Mouse (Mus musculus): ENCODE results near the gene Kcmf1. TPM values are rescaled to one million over a fixed set of nuclear protein-coding genes. Genes with fewer than 3 reads are reported as not detected.

Kcmf1 gene
- polyA plus RNA-seq, 1 experiment: 110 TPM

- Histone ChIP-seq H3K27me3 (ENCODE audit: control insufficient read depth, insufficient read depth, insufficient read length) (no peaks in the 10 kb centered on the region), H3K4me3 (no peak overlapping the region), H3K36me3 (ENCODE audit: control insufficient read depth, insufficient read depth) (peaks cover 58% of the 10 kb centered on the region), H3K4me2 (ENCODE audit: low read depth) (no peak overlapping the region), H3K79me2 (ENCODE audit: control insufficient read depth, insufficient read depth) (peaks cover 25% of the 10 kb centered on the region), H3ac (ENCODE audit: control insufficient read depth, insufficient read length) (no peak overlapping the region)
- TF ChIP-seq SRF (IDR thresholded peaks at IDR 0.05; ENCODE audit: control insufficient read depth, insufficient read length, low read depth) (no peak), TCF12 (IDR thresholded peaks at IDR 0.05; ENCODE audit: insufficient read depth, poor library complexity, severe bottlenecking) (no peak), TCF3 (IDR thresholded peaks at IDR 0.05; ENCODE audit: insufficient read length, low read depth) (no peak), REST (IDR thresholded peaks at IDR 0.05; ENCODE audit: insufficient read depth, insufficient read length) (no peak), CEBPB (IDR thresholded peaks at IDR 0.05; ENCODE audit: insufficient read depth, poor library complexity, severe bottlenecking) (no peak), MAX (IDR thresholded peaks at IDR 0.05; ENCODE audit: low read depth) (no peak), MYOD1 (IDR thresholded peaks at IDR 0.05; ENCODE audit: control insufficient read depth in 1 of 3, insufficient read length in 2 of 3, low read depth in 2 of 3) (no peak), MYOG (IDR thresholded peaks at IDR 0.05; ENCODE audit: control insufficient read depth in 1 of 3, insufficient read depth in 1 of 3, insufficient read length in 2 of 3, low read depth in 2 of 3) (no peak), POLR2AphosphoS2 (IDR thresholded peaks at IDR 0.05; ENCODE audit: insufficient read length, low read depth) (no peak), E2F4 (IDR thresholded peaks at IDR 0.05; ENCODE audit: insufficient read depth) (no peak), USF1 (IDR thresholded peaks at IDR 0.05; ENCODE audit: low read depth) (no peak), POLR2A (IDR thresholded peaks at IDR 0.05; ENCODE audit: insufficient read length, low read depth) (no peak)
Measured at GRCm38 (mm10) chr6:72854256-72854655, 45.5 kb downstream of the Kcmf1 start.

- Histone ChIP-seq H3K27me3 (ENCODE audit: control insufficient read depth, insufficient read depth, insufficient read length) (no peaks in the 10 kb centered on the region), H3K4me3 (no peak overlapping the region), H3K36me3 (ENCODE audit: control insufficient read depth, insufficient read depth) (peaks cover 70% of the 10 kb centered on the region), H3ac (ENCODE audit: control insufficient read depth, insufficient read length) (no peak overlapping the region), H3K4me2 (ENCODE audit: low read depth) (no peak overlapping the region), H3K79me2 (ENCODE audit: control insufficient read depth, insufficient read depth) (peaks cover 25% of the 10 kb centered on the region)
- no peak for TF ChIP-seq MYOD1 (IDR thresholded peaks at IDR 0.05; ENCODE audit: control insufficient read depth in 1 of 3, insufficient read length in 2 of 3, low read depth in 2 of 3)
- TF ChIP-seq USF1 (IDR thresholded peaks at IDR 0.05; ENCODE audit: low read depth): no peak
- TF ChIP-seq REST (IDR thresholded peaks at IDR 0.05; ENCODE audit: insufficient read depth, insufficient read length): no peak
- TF ChIP-seq MAX (IDR thresholded peaks at IDR 0.05; ENCODE audit: low read depth): no peak
- TF ChIP-seq POLR2AphosphoS2 (IDR thresholded peaks at IDR 0.05; ENCODE audit: insufficient read length, low read depth): no peak
- no peak for TF ChIP-seq MYOG (IDR thresholded peaks at IDR 0.05; ENCODE audit: control insufficient read depth in 1 of 3, insufficient read depth in 1 of 3, insufficient read length in 2 of 3, low read depth in 2 of 3)
- TF ChIP-seq TCF3 (IDR thresholded peaks at IDR 0.05; ENCODE audit: insufficient read length, low read depth): no peak
- no peak for TF ChIP-seq POLR2A (IDR thresholded peaks at IDR 0.05; ENCODE audit: insufficient read length, low read depth)
- no peak for TF ChIP-seq SRF (IDR thresholded peaks at IDR 0.05; ENCODE audit: control insufficient read depth, insufficient read length, low read depth)
- TF ChIP-seq TCF12 (IDR thresholded peaks at IDR 0.05; ENCODE audit: insufficient read depth, poor library complexity, severe bottlenecking): no peak
- TF ChIP-seq CEBPB (IDR thresholded peaks at IDR 0.05; ENCODE audit: insufficient read depth, poor library complexity, severe bottlenecking): no peak
- no peak for TF ChIP-seq E2F4 (IDR thresholded peaks at IDR 0.05; ENCODE audit: insufficient read depth)
Measured at GRCm38 (mm10) chr6:72852180-72852579, 47.6 kb downstream of the Kcmf1 start.

GRCm38 (mm10) chr6:72851633-72852032 lies 48.1 kb downstream of the Kcmf1 start:
- H3K4me2 ChIP-seq (ENCODE audit: low read depth): no peak overlapping the region
- peaks cover 25% of the 10 kb centered on the region for H3K79me2 ChIP-seq (ENCODE audit: control insufficient read depth, insufficient read depth)
- H3ac ChIP-seq (ENCODE audit: control insufficient read depth, insufficient read length): no peak overlapping the region
- H3K36me3 ChIP-seq (ENCODE audit: control insufficient read depth, insufficient read depth): peaks cover 70% of the 10 kb centered on the region
- H3K4me3 ChIP-seq: no peak overlapping the region
- H3K27me3 ChIP-seq (ENCODE audit: control insufficient read depth, insufficient read depth, insufficient read length): no peaks in the 10 kb centered on the region
- TF ChIP-seq MAX (IDR thresholded peaks at IDR 0.05; ENCODE audit: low read depth): no peak
- TF ChIP-seq REST (IDR thresholded peaks at IDR 0.05; ENCODE audit: insufficient read depth, insufficient read length): no peak
- TF ChIP-seq E2F4 (IDR thresholded peaks at IDR 0.05; ENCODE audit: insufficient read depth): no peak
- TF ChIP-seq TCF12 (IDR thresholded peaks at IDR 0.05; ENCODE audit: insufficient read depth, poor library complexity, severe bottlenecking): no peak

GRCm38 (mm10) chr6:72841986-72842502 lies 57.7 kb downstream of the Kcmf1 start:
- TF ChIP-seq MYOD1 (IDR thresholded peaks at IDR 0.05; ENCODE audit: control insufficient read depth in 1 of 3, insufficient read length in 2 of 3, low read depth in 2 of 3) (no peak), POLR2A (IDR thresholded peaks at IDR 0.05; ENCODE audit: insufficient read length, low read depth) (no peak), MAX (IDR thresholded peaks at IDR 0.05; ENCODE audit: low read depth) (no peak), CEBPB (IDR thresholded peaks at IDR 0.05; ENCODE audit: insufficient read depth, poor library complexity, severe bottlenecking) (no peak), E2F4 (IDR thresholded peaks at IDR 0.05; ENCODE audit: insufficient read depth) (no peak), MYOG (IDR thresholded peaks at IDR 0.05; ENCODE audit: control insufficient read depth in 1 of 3, insufficient read depth in 1 of 3, insufficient read length in 2 of 3, low read depth in 2 of 3) (no peak), REST (IDR thresholded peaks at IDR 0.05; ENCODE audit: insufficient read depth, insufficient read length) (no peak)
- Histone ChIP-seq H3K36me3 (ENCODE audit: control insufficient read depth, insufficient read depth) (peaks cover 50% of the 10 kb centered on the region), H3K4me3 (no peak overlapping the region), H3K79me2 (ENCODE audit: control insufficient read depth, insufficient read depth) (no peaks in the 10 kb centered on the region), H3ac (ENCODE audit: control insufficient read depth, insufficient read length) (no peak overlapping the region), H3K4me2 (ENCODE audit: low read depth) (no peak overlapping the region), H3K27me3 (ENCODE audit: control insufficient read depth, insufficient read depth, insufficient read length) (no peaks in the 10 kb centered on the region)
